Mouse (Mus musculus): Measurements from ENCODE around the gene Farp2.

DNA sequence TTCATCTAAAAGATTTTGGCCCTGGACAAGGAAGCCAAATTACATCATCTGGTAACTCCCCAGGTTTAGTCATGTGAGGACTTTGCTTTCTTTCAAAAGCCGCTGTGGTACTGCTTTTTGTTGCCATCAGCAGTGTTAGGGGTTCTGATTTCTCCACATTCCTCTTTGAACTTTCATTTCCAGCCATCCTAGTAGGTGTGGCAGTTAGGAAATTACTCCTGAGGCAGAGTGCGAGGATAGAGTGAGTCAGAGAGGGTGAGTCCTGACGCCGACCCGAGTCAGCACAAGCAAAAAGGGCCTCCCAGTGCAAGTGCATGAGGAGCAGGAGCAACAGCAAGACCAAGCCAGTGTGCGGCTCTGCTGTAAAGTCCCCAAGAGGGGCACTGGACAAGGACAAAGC is 17.9 kb downstream of the Farp2 start:
- TF ChIP-seq USF2 (conservative IDR thresholded peaks at IDR 0.05; ENCODE audit: low read depth, low read length), result no peak
- no peak for TF ChIP-seq HCFC1 (IDR thresholded peaks at IDR 0.05; ENCODE audit: low read depth, low read length)
- no peak for TF ChIP-seq CTCF (conservative IDR thresholded peaks at IDR 0.05 in 1 of 2, IDR thresholded peaks at IDR 0.05 in 1 of 2; ENCODE audit: low read depth in 2 of 2, low read length in 2 of 2)
- TF ChIP-seq TCF12 (IDR thresholded peaks at IDR 0.05; ENCODE audit: low read depth, low read length), result no peak
- TF ChIP-seq JUND (conservative IDR thresholded peaks at IDR 0.05; ENCODE audit: low read depth, low read length), result no peak
- no peak for TF ChIP-seq MAZ (IDR thresholded peaks at IDR 0.05; ENCODE audit: low read depth, low read length)
- TF ChIP-seq SIN3A (IDR thresholded peaks at IDR 0.05; ENCODE audit: low read length), result no peak
- TF ChIP-seq RAD21 (IDR thresholded peaks at IDR 0.05; ENCODE audit: low read depth, low read length), result no peak
- TF ChIP-seq ZC3H11A (IDR thresholded peaks at IDR 0.05; ENCODE audit: low read depth, low read length), result no peak

Measured in CH12.LX (cell line).